ENCODE assay signal across 12 mouse cellular contexts in the genomic region with DNA sequence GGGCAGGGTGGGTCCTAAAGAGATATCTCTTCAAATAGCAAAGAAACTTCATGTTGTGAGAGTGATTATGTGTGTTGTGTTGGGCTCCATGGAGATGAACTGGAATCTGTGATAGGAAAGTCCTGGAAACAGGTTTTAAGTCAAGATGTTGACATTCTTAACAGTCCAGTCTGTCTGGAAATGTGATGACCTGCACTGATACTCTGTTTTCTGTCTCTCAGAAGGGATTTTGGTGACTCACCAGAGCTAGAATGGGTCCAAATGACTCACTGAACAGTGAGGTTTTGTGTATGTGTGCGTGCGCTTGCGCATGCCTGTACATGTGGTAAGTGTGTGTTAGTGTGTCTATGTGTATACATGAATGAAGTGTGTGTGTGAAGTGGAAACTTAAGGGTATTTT.
"Had no signal": no experiment of that assay in that cellular context is flagged by ENCODE, and none has a peak within 500 bp of the region (broad histone marks: within the 10 kb centered on the region; RNA-seq: fewer than 3 reads in every experiment).

No protein-coding gene starts in this region.

- H3K36me3 ChIP-seq: limb, embryonic 15.5 days; liver, embryonic 12.5 days; midbrain, embryonic 13.5 days; neural tube, embryonic 15.5 days had no signal

- H3K27me3 ChIP-seq: limb, embryonic 15.5 days; liver, embryonic 12.5 days; midbrain, embryonic 13.5 days; neural tube, embryonic 15.5 days had no signal

- H3K4me2 ChIP-seq: limb, embryonic 15.5 days; liver, embryonic 12.5 days; lung, embryonic 14.5 days; midbrain, embryonic 13.5 days; neural tube, embryonic 15.5 days had no signal

- H3K4me3 ChIP-seq: limb, embryonic 15.5 days; liver, embryonic 12.5 days; midbrain, embryonic 13.5 days; neural tube, embryonic 15.5 days had no signal

- ATAC-seq: liver, embryonic 12.5 days; midbrain, embryonic 13.5 days had no signal

- H3K9me3 ChIP-seq: limb, embryonic 15.5 days; liver, embryonic 12.5 days; midbrain, embryonic 13.5 days; neural tube, embryonic 15.5 days had no signal

- H3K9ac ChIP-seq: limb, embryonic 15.5 days; liver, embryonic 12.5 days; lung, embryonic 14.5 days; midbrain, embryonic 13.5 days; neural tube, embryonic 15.5 days had no signal

- H3K4me1 ChIP-seq: limb, embryonic 15.5 days; liver, embryonic 12.5 days; midbrain, embryonic 13.5 days; neural tube, embryonic 15.5 days had no signal

- H3K27ac ChIP-seq: limb, embryonic 15.5 days; liver, embryonic 12.5 days; midbrain, embryonic 13.5 days; neural tube, embryonic 15.5 days had no signal

- DNase-seq: kidney, adult 2 months; kidney, postnatal 25 days; lung, embryonic 14.5 days; lung, postnatal 14 days; retina, postnatal 1 day; right cerebral cortex, postnatal 4 days; spleen, adult 18-20 months; thymus, postnatal 36 days had no signal
